Mouse (Mus musculus) WW6 (cell line): Measurements from ENCODE around the gene Nkiras2.

Experiments used
- DNase-seq: peaks from one replicate; pipeline ENCODE4 v3.0.0-alpha.2; 2013; ENCODE audit warnings: low read depth, low spot score

The Nkiras2 gene

GRCm38 (mm10) chr11:100598074-100598473, 21.0 kb upstream of the Nkiras2 start:
- DNase-seq = no peak

- DNase-seq = no peak
Observed at GRCm38 (mm10) chr11:100601372-100601771, 17.7 kb upstream of the Nkiras2 start.

- no peak for DNase-seq
Observed at GRCm38 (mm10) chr11:100603155-100603554, 15.9 kb upstream of the Nkiras2 start.

GRCm38 (mm10) chr11:100603813-100604212, 15.2 kb upstream of the Nkiras2 start:
- no peak for DNase-seq

- DNase-seq = no peak
Observed at GRCm38 (mm10) chr11:100604321-100605005, 14.6 kb upstream of the Nkiras2 start.

GRCm38 (mm10) chr11:100605451-100605850, 13.6 kb upstream of the Nkiras2 start:
- DNase-seq = no peak

GRCm38 (mm10) chr11:100607121-100607520, 11.9 kb upstream of the Nkiras2 start:
- no peak for DNase-seq

GRCm38 (mm10) chr11:100608796-100609195, 10.2 kb upstream of the Nkiras2 start:
- DNase-seq = no peak

GRCm38 (mm10) chr11:100609355-100609996, 9.6 kb upstream of the Nkiras2 start:
- no peak for DNase-seq

- no peak for DNase-seq
Observed at GRCm38 (mm10) chr11:100609997-100610680, 8.9 kb upstream of the Nkiras2 start.

GRCm38 (mm10) chr11:100611627-100612026, 7.4 kb upstream of the Nkiras2 start:
- DNase-seq = no peak

GRCm38 (mm10) chr11:100613241-100613640, 5.8 kb upstream of the Nkiras2 start:
- no peak for DNase-seq

GRCm38 (mm10) chr11:100616332-100616731, 2.7 kb upstream of the Nkiras2 start:
- peak; percentile 53 for DNase-seq

- DNase-seq = peak; percentile 69
Observed at GRCm38 (mm10) chr11:100616836-100617235, 2.2 kb upstream of the Nkiras2 start.

GRCm38 (mm10) chr11:100617480-100617879, 1.6 kb upstream of the Nkiras2 start:
- DNase-seq = no peak

GRCm38 (mm10) chr11:100619485-100619975, 486 bp downstream of the Nkiras2 start:
- DNase-seq = peak; percentile 100

GRCm38 (mm10) chr11:100619982-100620381, 938 bp downstream of the Nkiras2 start, which contains the start of gene Dnajc7:
TSS of gene Dnajc7 (minus strand) at chr11:100620168.
- DNase-seq = no peak

- peak; percentile 86 for DNase-seq
Observed at GRCm38 (mm10) chr11:100622714-100623113, 3.7 kb downstream of the Nkiras2 start.

GRCm38 (mm10) chr11:100623867-100624266, 4.8 kb downstream of the Nkiras2 start:
- no peak for DNase-seq

GRCm38 (mm10) chr11:100625754-100626700, 7.0 kb downstream of the Nkiras2 start:
- no peak for DNase-seq

- DNase-seq = peak; percentile 59
Observed at GRCm38 (mm10) chr11:100626701-100627195, 7.7 kb downstream of the Nkiras2 start.
